Mouse (Mus musculus) spleen, postnatal 10 days (tissue): ENCODE data around the gene Neurl1a.

ENCODE experiments used
- DNase-seq, 2 experiments: peaks; one replicate each; pipeline ENCODE4 v3.0.0; 2021 to 2022; ENCODE audit warnings: low spot score in 2 of 2

Neurl1a gene

DNA sequence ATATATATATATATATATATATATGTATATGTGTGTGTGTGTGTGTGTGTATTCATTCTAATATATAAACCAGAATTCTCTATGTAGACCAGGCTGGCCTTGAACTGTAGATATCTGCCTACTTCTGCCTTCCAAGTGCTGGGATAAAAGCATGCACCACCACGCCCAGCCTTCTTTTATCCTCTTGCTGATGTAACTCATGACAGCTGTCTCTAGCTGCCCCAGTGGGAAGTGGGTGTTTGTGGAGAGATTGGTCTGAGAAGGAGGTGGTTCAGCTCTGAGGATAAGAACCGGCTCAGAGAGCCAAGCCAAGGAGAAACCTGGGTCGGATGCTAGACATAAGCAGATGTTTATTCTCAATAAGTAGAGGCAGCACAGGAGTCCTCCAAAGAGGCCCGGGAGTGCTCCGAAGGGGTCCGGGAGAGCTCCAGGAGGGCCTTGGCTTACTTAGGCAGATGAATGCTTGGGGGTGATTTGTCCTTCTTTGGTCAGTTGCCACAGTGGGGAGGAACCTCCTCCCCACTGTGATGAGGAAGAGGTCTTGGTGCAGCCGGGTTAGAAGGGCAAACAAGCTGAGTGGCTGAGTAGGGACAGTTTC, 10.9 kb upstream of the Neurl1a start:
- DNase-seq, result no peak

DNA sequence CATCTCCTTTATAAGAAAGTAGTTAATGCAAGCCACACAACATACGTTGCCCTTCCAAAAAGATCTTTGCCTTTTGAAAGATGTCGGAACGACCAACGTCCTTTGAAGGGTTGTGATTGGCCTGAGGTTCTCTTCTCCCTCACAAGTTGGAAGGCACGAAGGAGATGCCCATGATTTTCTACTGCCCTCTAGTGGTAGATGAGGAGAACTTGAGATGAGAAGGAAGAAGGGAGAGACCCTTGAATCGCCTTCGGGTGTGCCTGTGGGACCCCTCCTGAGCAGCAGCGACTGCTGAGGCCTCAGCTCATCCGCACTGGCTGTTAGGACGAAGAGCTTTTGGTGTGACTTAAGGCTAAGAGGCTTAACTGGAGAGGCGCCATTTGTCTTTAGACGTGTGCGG, 10.4 kb upstream of the Neurl1a start:
- peak; percentile 19 to 31 for DNase-seq

DNA sequence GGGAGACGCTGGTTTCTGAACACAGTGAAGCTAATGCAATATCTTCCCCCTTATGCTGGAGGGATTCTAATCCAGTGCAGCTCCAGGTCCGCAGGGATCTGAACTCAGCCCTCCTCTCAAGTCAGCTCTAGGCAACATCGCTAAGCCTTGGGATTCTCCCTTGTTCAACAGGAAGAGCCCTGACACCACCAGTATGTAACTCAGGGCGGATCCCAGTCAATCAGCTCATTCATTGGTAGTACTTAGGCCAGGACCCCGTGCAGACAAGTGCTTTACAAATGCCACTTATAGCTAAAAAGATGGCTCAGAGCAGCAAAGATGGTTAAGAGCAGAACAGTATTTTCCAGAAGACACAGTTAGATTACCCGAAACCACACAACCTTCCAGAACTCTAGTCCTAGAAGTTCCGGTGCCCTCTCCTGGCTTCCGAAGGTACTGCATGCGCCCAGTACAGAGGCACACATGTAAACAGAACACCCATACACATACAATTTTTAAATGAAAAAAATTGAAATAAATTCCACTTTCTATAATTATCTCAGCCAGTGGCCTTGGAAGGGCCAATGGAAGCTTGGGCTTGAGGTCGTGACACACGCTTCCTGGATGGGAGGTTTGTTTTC, 9.7 kb upstream of the Neurl1a start:
- peak; percentile 74 to 90 for DNase-seq

DNA sequence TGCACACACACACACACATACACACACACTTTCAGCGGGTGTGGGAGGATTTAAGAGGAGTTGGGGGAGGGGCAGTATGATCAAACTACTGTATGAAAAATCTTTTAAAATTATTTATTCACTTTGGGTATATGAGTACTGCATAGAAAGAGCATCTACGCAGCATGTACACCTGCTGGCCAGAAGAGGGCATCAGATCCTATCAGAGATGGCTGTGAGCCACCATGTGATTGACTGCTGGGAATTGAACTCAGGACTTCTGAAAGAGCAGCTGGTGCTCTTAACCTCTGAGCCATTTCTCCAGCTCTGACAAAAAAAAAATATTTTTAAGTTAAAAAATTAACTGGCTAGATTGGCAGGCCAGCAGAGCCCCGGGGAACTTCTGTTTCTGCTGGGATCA, 4.1 kb upstream of the Neurl1a start:
- DNase-seq, result no peak

DNA sequence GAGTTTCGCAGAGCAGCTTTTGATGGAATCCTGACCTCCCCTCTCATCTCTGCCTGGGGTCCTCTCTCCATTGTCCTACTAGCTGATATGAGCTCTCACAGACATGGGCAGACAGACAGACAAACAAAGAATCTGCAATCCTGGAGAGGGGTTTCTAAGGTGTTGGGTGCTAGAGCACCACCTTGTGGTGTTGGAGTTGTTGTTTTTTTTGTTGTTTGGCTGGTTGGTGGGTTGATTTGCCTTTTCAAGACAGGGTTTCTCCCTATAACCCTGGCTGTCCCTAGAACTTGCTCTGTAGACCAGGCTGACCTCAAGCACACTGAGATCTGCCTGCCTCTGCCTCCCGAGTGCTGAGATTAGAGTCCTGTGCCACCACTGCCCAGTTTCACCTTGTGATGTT, 3.1 kb upstream of the Neurl1a start:
- DNase-seq, result no peak

DNA sequence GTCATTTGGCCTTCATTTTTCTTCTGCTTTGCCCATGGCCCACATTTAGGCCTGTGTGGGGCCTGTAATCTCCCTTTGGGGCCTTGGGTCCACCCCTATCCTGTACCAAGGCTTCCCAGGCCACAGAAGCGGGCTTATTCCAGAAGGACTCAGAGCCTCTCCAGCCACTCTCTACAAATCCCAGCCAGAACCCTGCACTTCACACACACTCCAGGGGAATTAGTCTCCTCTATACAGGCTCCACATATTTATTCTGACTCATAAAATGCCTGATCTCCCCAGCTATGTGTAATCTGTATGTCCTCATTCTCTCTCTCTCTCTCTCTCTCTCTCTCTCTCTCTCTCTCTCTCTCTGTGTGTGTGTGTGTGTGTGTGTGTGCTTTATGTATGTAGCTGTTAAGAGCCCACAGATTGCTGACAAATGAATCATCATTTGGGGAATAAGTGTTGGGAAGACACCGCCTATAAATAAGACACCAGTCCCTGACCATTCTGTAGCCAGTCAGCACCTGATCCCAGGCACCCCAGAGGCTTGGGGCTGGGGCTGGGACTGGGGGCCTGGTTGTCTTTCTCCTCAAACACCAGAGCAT, 1.6 kb upstream of the Neurl1a start:
- no peak for DNase-seq

DNA sequence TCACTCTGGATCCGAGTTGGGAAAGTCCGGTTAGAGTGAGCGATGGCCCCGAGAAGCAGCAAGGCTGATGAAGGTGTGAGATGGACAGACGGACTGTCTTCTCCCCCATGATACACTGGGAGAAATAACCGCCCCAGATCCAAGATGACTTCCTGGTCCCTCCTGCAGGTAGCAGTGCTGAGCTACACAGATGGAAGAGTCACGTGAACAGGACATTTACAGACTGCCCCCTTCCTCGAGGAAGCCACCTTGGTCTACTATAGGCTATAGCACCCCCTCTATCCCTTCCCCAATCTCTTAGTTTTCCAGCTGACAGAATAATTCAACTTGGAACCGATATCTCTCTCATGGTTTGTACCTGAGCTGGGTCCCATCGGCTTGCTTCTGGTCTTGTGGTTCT, 619 bp upstream of the Neurl1a start:
- no peak for DNase-seq

DNA sequence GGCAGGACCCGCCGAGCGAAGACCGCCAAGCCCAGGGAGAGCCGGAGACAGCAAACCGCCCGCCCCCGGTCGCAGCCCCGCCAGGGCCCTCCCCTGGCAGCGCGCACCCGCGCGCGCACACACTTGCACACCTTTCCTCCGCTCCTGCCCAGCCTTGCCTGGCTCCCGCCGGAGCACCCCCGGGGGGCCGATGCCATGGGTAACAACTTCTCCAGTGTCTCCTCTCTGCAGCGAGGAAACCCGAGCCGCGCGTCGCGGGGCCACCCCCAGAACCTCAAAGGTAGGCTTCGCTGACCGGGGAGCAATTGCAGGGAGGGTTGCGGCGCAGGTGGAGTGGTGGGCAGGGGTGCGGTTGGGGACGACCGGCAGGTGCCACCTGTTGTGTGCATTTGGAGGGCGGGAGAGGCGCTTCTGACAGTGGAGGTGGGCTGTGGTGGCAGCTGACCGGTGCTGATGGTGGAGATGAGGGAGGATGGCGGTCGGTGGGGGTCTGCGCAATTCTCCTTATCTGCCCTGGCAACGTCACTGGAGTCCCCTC, 721 bp downstream of the Neurl1a start:
- no peak for DNase-seq

DNA sequence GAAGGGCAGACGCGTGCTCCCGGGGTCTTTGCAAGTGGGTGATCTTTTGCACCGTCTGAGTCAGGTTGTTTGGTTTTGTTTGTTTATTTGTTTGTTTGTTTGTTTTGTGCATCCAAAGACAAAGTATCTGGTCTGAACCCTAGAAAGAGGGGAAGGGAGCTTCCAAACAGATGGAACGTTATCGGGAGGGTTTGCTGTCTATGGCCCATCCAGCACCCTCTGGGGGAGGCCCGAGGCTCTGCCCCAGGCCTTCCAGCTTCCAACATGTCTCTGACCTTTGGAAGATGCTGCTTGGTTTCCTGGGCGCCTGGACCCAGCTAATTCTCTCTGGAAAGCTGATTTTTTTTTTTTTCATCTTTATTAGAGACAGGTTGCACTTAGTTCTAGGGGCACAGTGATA, 1.4 kb downstream of the Neurl1a start:
- no peak for DNase-seq

DNA sequence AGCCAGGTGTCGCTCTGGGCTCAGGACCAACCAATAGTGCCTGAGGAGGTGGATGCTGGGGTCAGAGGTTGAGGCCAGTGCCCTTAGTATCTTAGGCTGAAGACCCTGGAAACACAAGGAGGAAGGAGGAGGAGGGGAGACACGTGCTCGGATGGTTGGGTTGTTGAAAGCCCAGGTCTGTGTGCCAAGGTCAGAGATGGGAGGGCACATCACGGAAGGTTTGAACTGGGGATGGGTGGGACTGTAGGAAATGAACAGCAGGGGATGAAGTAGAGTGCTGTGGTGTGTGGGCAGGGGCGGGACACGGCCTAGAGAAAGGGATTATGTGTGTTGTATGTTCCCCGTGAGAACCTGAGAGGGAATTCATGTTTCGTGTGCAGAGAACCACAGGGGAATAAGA, 5.6 kb downstream of the Neurl1a start:
- DNase-seq, result no peak

DNA sequence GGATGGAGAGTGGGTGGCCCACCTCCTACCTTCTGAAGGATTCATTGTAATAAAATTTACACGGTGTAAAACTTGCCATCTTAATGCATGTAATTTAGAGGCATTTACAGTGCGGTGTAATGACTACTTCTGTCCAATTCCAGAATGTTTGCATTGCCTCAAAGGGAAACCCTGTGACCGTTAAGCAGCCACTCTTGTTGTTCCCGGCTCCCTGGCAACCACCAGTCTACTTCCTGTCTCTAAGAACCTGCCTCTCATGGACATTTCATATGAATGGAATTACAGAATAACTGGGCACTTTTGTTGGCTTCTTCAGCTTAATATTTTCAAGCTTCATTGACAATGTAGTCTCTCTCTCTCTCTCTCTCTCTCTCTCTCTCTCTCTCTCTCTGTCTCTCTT, 6.1 kb downstream of the Neurl1a start:
- no peak for DNase-seq

DNA sequence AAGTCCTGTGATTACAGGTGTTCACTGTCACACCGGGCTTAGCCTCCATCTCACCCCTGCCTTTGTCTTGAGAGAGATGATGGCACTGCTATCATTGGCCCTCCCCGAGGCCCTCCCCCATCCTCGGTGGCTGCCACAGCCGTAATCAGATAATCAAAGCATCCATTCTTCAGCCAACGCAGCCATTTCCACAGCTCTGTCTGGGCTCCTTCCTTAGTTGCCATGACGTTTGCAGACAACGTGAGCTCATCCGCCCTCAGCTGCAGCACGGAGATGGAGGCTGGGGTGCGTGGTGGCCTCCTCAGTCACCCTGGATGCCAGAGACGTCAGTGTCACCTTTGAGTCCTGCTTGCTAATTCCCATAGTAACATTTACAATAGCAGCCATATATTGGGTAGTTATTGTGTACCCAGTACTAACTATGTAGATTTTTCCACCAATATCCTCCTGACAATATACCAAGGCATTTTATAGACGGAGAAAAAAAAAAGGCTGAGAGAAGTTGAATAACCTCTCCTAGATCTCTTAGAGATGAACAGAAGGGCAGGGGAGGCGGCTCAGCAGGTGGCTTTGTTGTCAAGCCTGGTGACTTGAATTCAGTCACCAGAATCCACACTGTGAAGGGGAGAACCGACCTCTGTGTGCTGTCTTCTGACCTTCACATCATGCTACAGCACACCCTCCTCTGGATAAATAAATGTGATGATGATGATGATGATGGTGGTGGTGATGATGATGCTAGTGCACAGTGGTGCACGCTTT, 8.1 kb downstream of the Neurl1a start:
- no peak for DNase-seq

DNA sequence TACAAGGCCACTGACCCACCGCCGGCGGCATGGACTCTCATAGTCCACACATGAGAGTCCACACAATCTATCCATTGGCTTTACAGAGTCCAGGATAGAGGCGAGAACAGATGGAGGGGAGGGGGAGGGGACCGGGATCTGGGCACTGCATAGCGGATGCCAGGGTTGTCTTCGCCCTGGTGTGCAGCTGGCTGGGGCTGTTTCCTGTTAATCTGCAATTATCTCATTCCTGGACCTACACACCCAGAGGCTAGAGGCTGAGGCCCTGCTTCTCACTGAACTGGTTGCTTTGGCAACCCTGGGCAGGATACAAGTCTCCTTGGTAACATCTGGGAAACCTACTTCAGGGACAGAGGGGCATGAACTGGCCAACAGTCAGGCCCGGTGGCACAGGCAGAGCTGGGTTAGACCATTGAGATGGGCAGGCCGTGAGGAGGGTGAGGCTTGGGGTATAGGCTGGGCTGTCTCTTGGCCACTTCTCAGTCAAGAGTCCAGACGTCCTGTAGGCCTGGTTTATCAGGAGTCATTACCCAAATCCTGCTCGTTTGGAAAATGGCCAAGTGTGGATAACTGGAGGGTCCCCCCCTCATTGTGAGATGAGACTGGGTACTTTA, 10.0 kb downstream of the Neurl1a start:
- DNase-seq, result no peak

DNA sequence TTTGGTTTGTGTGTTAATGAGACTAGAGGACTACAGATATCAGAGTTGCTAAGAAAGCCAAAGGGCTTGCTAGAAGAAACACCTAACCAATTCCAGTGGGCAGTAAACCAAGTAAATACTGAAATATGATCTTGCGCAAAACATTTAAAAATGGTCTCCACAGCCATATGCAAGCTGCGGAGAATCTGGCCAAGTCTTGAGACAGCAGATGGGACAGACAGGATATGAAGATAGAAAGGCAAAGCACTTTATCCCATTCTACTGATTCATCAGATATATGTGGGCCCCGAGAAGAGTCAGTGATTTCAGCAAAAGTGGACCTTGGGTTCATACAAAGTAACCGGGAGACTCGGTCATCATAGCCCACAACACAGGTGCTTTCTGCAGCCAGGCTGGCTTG, 13.5 kb downstream of the Neurl1a start:
- DNase-seq, result no peak

DNA sequence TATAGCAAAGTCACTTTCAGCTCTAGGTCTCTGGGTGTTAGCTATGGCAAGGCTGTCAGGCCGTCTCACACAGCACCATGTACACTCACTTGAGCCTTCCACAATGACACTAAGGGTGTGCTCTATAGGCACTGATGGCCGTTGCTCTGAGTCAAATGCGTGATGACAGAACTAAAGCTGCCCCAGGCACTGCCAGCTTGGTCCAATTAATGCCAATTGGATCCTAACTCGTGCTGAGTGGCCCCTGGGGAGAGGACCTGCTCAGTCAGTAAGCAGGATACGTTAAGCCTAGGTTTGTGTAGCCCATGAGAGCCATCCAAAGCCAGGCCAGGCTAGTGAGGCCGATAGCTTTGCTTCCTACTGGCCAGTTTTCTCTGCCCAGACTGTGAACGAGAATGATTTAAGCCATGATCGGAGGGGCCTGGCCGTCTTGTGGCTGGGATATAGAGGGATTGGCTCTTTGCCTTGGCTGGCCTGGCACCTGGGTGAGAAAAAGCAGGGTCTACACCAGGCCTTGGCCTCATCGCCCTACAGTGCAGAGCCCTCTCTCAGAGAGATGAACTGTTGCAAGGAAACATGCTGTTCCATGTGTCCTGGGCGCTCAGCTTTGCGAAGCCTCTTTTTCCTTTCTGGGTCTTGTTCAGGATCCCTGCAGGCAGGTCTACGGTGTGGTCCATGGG, 20.2 kb downstream of the Neurl1a start:
- DNase-seq, result no peak

DNA sequence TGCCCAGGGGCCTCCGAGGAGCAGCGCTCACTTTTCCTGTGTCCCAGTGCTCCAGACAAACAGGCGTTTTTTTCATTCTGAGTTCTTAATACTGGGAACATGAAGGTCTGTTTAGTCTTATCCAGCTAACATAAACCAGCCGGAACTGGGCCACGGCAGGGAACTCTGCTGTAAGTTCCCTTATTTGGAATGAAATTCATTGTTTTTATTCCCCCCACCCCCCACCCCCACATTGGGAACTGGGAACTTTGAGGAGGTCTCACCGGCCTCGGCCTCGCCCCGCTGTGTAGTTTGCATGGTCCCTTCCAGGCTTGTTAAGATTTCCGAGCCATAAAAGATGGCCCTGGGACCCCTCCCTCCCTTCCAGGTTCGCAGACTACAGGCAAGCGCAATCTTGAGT, 23.4 kb downstream of the Neurl1a start:
- DNase-seq, result no peak

DNA sequence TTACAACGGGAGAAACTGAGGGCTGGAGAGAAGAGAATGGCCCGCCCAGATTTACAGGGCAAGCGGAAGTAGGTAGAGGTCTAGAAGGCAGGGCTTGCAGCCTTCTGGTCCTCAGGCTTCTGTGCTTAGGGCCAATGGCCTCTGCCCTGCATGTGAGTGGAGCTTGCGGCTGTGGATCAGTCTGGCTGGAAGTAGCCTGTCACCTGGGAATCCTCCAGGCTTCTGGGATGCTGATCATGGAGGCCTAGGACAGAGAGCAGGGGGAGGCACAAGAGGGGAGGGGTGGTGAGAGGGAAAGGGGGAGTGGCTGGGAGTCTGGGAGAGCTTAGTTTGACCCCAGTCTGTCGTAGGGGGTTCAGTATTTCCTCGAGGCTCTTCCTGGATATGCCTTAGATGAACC, 23.8 kb downstream of the Neurl1a start:
- no peak for DNase-seq

DNA sequence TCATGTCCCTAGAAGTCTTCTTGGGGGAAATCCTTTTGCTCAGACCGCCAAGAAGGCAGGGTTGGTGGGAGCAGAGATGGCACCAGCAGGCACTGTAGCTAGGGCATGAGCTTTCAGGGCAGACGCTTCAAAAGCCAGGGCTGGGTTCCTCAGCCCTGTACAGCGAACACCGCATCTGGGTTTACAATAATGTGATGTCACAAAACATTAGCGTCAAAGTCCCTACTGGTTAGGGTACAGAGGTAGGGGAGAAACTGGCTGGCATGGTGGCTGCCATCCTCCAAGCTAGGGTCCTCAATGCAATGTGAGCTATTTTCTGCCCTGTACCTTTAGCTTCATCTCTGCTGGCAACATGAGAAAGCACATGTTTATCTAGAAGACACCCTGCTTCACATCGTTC, 24.4 kb downstream of the Neurl1a start:
- DNase-seq, result no peak

DNA sequence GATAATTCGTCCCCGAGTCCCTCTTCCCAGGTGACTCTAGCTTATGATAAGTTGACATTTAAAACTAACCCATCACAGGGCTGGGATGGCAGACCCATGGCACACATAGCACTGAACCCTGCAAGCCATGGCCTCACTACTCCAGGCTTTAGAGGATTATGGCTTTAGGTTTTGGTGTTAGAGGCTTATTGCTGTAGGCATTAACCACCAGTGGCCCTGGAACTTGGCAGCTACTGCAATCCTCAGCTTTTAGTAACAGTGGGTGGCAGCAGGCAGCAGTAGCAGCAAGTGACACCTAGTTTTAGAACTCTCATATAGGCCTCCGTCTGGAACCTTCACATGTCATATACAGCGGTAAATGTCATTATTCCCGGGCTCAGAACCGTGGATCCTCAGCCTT, 26.0 kb downstream of the Neurl1a start:
- DNase-seq, result no peak

DNA sequence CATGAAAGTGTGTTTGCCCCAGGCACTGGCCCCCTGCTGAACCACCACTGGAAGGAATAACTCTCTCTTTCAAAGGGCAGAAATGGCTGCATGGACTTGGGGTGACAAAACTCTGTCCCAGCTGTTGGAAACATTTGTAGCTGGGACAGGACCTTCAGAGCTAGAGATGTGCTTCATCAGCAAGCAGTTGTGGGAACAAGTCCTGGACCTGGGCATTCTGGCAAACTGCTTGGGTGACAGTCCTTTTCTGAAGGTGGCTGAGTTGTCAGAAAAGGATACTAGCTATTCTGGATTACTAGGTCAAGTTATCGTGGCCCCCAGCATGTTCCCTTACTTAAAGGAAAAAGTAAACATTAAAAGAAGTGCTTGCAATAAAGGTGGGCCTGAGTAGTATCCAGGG, 27.5 kb downstream of the Neurl1a start:
- DNase-seq, result no peak

DNA sequence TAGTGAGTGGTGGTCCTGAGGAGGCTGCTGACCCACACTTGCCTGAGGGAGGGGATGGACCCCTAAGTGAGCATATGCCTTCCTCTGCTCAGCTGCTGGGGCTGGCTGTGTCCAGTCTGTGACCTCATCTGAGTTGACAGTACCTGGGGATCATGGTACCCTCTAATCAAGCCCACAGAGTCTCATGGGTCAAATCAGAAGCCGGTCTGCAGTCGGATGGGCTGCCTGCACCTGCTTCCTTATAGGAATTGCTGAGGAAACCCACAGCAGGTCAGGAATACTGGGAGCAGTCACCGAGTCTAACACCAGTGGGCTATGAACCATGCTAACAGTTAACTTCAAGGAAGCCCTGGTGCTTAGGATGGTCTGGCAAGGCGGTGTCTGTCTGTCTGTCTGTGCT, 31.8 kb downstream of the Neurl1a start:
- no peak for DNase-seq
